Mouse (Mus musculus): ENCODE results near the gene Wasf2.
"Not testable (repeated sequence)": the region's sequence is repeated elsewhere in the genome, so short reads cannot be mapped to it uniquely, and the experiment has no call there.

DNA sequence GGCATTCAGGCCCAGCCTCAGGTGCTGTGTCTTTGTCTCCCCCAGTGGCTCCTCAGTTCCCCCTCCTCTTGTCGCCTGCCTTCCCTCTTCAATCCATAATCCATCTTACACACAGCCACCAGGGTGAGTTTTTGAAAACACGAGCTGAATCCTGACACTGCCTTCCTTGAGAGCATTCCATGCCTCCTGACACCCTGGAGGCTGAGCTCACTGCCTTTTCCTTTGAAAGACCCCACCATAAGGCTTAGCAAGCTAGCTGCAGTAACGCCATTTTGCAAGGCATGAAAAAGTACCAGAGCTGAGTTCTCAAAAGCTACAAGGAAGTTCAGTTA is 34.6 kb upstream of the Wasf2 start:
- TF ChIP-seq CTCF (conservative IDR thresholded peaks at IDR 0.05; ENCODE audit: low read length); POU5F1 (IDR thresholded peaks at IDR 0.05; ENCODE audit: borderline replicate concordance, low read length); NANOG (IDR thresholded peaks at IDR 0.05; ENCODE audit: borderline replicate concordance, low read length): not testable (repeated sequence)

Data from E14TG2a.4 (cell line).